Mouse (Mus musculus): ENCODE data around the gene Il17d.

DNA sequence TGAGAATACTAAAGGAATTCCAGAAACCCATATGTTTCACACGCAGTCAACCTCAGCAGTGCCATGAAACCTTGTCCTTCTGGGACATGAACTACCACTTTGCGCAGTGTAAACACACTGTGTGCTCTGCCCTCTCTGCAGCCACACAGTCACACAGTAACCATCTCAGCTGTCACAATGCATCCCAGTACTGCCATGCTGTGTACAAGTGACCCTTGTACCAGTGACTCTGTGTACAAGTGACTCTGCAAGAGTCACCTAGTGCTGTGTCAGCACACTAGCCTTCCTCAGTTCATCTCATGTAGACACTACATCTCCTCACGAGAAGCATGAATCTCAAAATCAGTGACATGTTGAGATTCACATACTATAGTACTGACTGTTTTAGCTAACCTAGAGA is 8.0 kb downstream of the Il17d start:
- TF ChIP-seq CTCF (conservative IDR thresholded peaks at IDR 0.05; ENCODE audit: insufficient read depth, insufficient read length, low read depth, low read length) (no peak), POLR2A (IDR thresholded peaks at IDR 0.05; ENCODE audit: low read depth, low read length) (no peak)

All from kidney, adult 2 months (tissue).